Mouse (Mus musculus): ENCODE data around the gene Actr5. TPM values are rescaled to one million over a fixed set of nuclear protein-coding genes. Genes with fewer than 3 reads are reported as not detected.

Actr5 gene
- polyA plus RNA-seq, 1 experiment from 2014 or later: 16.2 TPM

DNA sequence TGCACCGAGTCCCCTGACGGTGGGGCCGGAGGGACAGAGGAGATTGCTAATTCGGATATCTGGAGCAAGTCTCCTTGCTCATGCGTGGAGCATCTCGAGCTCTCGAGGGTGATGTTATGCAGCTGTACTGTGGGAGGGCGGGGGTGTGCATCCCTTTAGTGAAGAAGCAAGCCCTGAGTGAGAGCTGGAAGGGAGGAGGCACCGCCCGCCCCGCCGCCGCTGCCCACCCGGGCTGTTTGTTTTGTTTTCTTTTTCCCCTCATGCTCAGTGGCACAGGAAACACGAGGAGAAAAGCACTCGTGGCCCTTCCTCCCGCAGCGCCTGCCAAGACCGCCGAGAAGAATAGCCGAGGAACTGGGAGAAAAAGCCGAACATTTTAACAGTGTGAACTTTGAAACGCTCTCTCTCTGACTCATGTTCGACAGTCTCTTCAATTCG is 63.1 kb downstream of the Actr5 start:
- 76% methylated on average over 25 of the region's 25 CpGs for WGBS
- H3K27me3 ChIP-seq (ENCODE audit: low read depth, poor library complexity, severe bottlenecking): no peaks in the 10 kb centered on the region
- peak overlapping the region; percentile 1; the same call in 1 of the 2 replicates for H3K27ac ChIP-seq
- H3K4me3 ChIP-seq: no peak overlapping the region
- H3K36me3 ChIP-seq: no peaks in the 10 kb centered on the region
- DNase-seq (ENCODE audit: low spot score): no peak
- H3K9me3 ChIP-seq (replicated peaks): no peaks in the 10 kb centered on the region
- H3K4me1 ChIP-seq: peaks cover 42% of the 10 kb centered on the region

MicroRNA genes within 50 kb of the gene (microRNA counts, 519-probe panel; counts per million panel counts)
- microRNA mmu-miR-3474: 684 counts per million, percentile 72 among the panel's probes with 10 or more counts

Small RNA genes within 50 kb of the gene (microRNA-seq; reads per million reads assigned to microRNA genes)
- 2.3 reads per million for gene Mir3474

Other genes with a start within 250 kb of the Actr5 start
- 7.0 TPM in 2 replicates for gene Snhg11, start 249.2 kb upstream of the Actr5 start, polyA plus RNA-seq (2016; fragmentation: Nextera tagmentation; extraction: Ambion mirVana)
- 10.7 and 12.6 TPM in 2 replicates for gene Ralgapb, start 215.0 kb upstream of the Actr5 start, polyA plus RNA-seq (2016; fragmentation: Nextera tagmentation; extraction: Ambion mirVana)
- 0.35 TPM in 1 of 2 replicates, not detected in the other for gene Adig, start 122.3 kb upstream of the Actr5 start, polyA plus RNA-seq (2016; fragmentation: Nextera tagmentation; extraction: Ambion mirVana)
- 0.16 TPM in 1 of 2 replicates, not detected in the other for gene Arhgap40, start 112.1 kb upstream of the Actr5 start, polyA plus RNA-seq (2016; fragmentation: Nextera tagmentation; extraction: Ambion mirVana)
- gene Slc32a1, start 14.1 kb upstream of the Actr5 start, polyA plus RNA-seq (2016; fragmentation: Nextera tagmentation; extraction: Ambion mirVana): not detected in 2 replicates
- gene Ppp1r16b, start 40.5 kb downstream of the Actr5 start, polyA plus RNA-seq (2016; fragmentation: Nextera tagmentation; extraction: Ambion mirVana): 4.4 TPM in 2 replicates
- 47.7 and 53.3 TPM in 2 replicates for gene Fam83d, start 143.2 kb downstream of the Actr5 start, polyA plus RNA-seq (2016; fragmentation: Nextera tagmentation; extraction: Ambion mirVana)
- gene Dhx35, start 169.9 kb downstream of the Actr5 start, polyA plus RNA-seq (2016; fragmentation: Nextera tagmentation; extraction: Ambion mirVana): 19.7 and 22.0 TPM in 2 replicates